Mouse (Mus musculus): ENCODE data around the gene Atp7a. TPM values are rescaled to one million over a fixed set of nuclear protein-coding genes. Genes with fewer than 3 reads are reported as not detected.
"Not testable (repeated sequence)": the region's sequence is repeated elsewhere in the genome, so short reads cannot be mapped to it uniquely, and the experiment has no call there.

Gene Atp7a
- polyA plus RNA-seq (2012; ENCODE audit: insufficient read depth, low replicate concordance), result 0.06 TPM in 1 of 2 replicates, not detected in the other

DNA sequence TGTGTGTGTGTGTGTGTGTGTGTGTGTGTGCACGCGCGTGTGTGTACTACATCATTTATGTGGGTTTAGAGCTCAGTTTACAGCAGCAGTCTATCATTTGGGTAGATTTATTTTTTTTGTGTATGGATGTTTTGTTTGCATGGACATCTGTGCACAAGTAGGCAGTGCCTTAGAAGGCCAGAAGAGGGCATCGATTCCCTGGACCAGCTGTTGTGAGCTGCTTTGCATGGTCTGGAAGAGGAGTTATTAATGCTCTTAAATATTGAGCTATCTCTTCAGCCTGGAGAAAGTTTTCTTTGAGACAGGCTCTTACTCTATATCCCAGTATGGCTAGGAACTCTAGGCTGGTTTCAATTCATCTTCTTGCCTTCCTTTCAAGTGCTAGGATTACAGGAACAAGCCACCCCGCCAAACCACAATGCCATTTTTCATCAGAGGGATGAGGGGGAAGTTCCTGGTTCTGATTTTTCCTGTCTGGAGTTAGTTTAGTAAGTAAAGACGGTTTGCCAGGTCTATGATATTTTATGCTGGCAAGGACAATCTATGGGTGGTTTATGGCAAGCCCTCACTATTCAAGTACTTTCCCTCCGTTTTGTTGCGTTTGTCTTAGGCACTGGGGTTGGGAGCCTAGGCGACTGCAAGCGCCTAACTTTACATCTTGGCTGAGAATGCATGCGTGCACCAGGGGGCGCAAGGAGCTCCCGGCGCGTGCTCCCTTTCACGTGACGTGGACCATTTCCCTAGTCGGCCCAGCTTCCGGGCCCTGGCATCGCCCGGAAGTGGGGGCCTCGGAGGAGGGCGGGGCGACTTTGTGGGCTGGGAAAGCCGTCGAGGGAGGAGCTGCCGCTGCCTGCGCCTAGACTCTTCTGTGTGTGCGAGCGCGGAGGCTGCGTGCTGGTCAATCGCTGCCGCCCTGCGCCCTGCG, at the start of gene Atp7a:
TSS of gene Atp7a (plus strand) at position 859 of the 925 bp plus-strand sequence.
- H3K27me3 ChIP-seq (replicated peaks), result peaks cover 2% of the 10 kb centered on the region
- peaks cover 16% of the 10 kb centered on the region; the same call in 1 of the 2 replicates for H3K4me1 ChIP-seq
- H3K36me3 ChIP-seq (replicated peaks; ENCODE audit: low read length), result peaks cover 13% of the 10 kb centered on the region
- no peaks in the 10 kb centered on the region for H3K9me3 ChIP-seq
- peak within 1 kb of the TSS; percentile 93 for H3K4me3 ChIP-seq (replicated peaks)
- TF ChIP-seq GATA1 (IDR thresholded peaks at IDR 0.05; ENCODE audit: borderline replicate concordance, low read length) (no peak), FLI1 (IDR thresholded peaks at IDR 0.05; ENCODE audit: low read length) (peak; percentile 75; the same call in 1 of the 2 replicates)

DNA sequence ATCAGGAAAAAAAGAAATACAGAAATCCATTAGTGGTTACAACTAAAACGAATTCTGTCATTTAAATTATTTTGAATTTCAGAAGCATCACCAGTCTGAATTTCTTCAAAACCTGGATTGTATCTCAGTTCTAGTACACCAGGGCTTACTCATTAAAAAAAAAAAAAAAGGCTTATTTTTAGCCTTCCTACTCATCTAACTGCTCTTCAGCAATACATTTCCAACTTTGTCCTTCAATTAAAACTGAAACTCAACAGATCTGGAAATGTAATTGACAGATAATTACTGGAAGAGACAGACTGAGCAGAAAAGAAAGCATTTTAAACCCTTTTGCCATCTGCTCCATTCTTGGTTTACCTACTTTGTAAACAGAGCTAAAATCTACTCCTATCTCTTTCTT, 25.5 kb upstream of the Atp7a start:
- H3K27me3 ChIP-seq (replicated peaks), result no peaks in the 10 kb centered on the region
- H3K4me3 ChIP-seq (replicated peaks), result no peak overlapping the region
- no peaks in the 10 kb centered on the region for H3K9me3 ChIP-seq
- peaks cover 65% of the 10 kb centered on the region for H3K36me3 ChIP-seq (replicated peaks; ENCODE audit: low read length)
- TF ChIP-seq GATA1 (IDR thresholded peaks at IDR 0.05; ENCODE audit: borderline replicate concordance, low read length) (no peak), FLI1 (IDR thresholded peaks at IDR 0.05; ENCODE audit: low read length) (no peak)
- peaks cover 22% of the 10 kb centered on the region; the same call in 1 of the 2 replicates for H3K4me1 ChIP-seq

DNA sequence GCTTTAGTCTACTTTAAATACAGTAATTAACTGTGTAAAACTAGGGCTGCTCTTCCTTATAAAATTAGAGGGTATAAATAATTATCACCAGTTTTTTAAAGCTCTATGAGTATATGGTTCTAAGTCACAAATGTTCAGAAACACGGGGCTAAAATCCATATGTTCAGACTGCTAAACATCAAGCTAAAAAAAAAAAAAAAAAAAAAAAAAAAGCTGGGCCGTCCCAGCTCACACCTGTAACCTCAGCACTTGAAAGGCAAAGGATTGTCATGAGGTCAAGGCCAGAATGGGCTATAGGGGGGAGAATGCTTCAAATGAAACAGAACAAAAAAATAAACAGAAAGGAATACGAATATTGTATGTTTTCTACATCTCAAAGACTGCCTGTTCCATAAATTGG, 16.3 kb upstream of the Atp7a start:
- Histone ChIP-seq H3K9me3 (no peaks in the 10 kb centered on the region), H3K36me3 (replicated peaks; ENCODE audit: low read length) (peaks cover 7% of the 10 kb centered on the region), H3K4me3 (replicated peaks) (peak overlapping the region; percentile 96), H3K4me1 (peaks cover 33% of the 10 kb centered on the region), H3K27me3 (replicated peaks) (peaks cover 6% of the 10 kb centered on the region)
- TF ChIP-seq GATA1 (IDR thresholded peaks at IDR 0.05; ENCODE audit: borderline replicate concordance, low read length) (no peak), FLI1 (IDR thresholded peaks at IDR 0.05; ENCODE audit: low read length) (no peak)

DNA sequence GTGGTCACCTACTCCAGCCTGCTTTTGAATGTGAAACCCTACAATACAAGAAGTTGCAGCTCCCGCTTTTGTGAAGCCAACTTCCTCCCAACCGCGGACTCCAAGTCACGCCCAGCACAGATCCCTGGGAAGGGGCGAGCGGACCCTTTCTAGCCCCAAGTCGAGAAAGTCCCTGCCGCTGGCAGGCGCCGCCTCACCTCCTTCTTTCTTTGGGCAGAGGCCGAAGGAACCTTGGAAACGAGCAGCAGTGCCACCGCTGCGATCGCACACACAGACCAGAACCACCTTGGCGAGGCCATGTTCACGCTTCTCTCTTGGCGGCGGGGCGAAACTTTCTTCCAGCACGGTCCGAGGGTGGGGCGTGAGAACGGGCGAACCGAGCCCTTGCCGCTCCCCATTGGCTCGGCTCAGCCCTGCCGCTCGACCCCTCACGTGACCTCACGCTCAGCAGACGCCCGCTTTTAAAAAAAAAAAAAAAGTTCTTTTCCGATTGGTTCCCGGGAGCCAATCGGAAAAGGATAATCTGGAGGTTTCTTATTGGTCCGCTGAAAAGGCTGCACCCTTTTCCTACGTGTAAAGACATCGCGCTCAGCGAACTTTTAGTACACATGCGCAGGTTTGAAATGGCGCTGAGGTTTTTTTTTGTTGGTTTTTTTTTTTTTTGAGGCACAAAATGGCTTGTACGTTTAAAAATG, 15.5 kb upstream of the Atp7a start, which contains the start of gene Magt1:
TSS of gene Magt1 (minus strand) at position 442 of the 695 bp plus-strand sequence.
- H3K4me1 ChIP-seq, result peaks cover 31% of the 10 kb centered on the region

DNA sequence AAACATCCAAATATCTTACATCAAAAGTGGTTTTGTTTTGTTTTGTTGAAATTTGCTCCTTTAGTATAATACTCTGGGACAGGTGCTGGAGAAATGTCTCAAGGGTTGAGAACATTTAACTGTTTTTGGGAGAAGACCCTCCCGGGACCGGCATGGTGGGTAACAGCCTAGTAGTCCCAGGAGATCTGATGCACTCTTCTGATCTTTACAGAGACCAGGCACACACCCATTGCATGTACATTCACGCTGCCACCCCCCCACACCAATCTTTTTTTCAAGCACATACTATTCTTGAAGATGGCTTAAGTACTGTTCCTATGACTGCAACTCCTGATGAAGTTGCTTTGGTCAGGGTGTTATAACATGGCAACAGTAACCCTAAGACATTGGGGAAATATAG, 14.5 kb upstream of the Atp7a start:
- peak overlapping the region; percentile 91 for H3K4me3 ChIP-seq (replicated peaks)
- peaks cover 7% of the 10 kb centered on the region for H3K27me3 ChIP-seq (replicated peaks)
- peaks cover 5% of the 10 kb centered on the region for H3K36me3 ChIP-seq (replicated peaks; ENCODE audit: low read length)
- no peaks in the 10 kb centered on the region for H3K9me3 ChIP-seq
- TF ChIP-seq FLI1 (IDR thresholded peaks at IDR 0.05; ENCODE audit: low read length) (no peak), GATA1 (IDR thresholded peaks at IDR 0.05; ENCODE audit: borderline replicate concordance, low read length) (no peak)
- H3K4me1 ChIP-seq, result peaks cover 31% of the 10 kb centered on the region

More for the DNA sequence above, 15.5 kb upstream of the Atp7a start, which contains the start of gene Magt1:
- Histone ChIP-seq H3K36me3 (replicated peaks; ENCODE audit: low read length) (peaks cover 3% of the 10 kb centered on the region), H3K4me3 (replicated peaks) (peak within 1 kb of the TSS; percentile 96), H3K9me3 (no peaks in the 10 kb centered on the region), H3K27me3 (replicated peaks) (peaks cover 7% of the 10 kb centered on the region)
- TF ChIP-seq GATA1 (IDR thresholded peaks at IDR 0.05; ENCODE audit: borderline replicate concordance, low read length) (no peak), FLI1 (IDR thresholded peaks at IDR 0.05; ENCODE audit: low read length) (no peak)

DNA sequence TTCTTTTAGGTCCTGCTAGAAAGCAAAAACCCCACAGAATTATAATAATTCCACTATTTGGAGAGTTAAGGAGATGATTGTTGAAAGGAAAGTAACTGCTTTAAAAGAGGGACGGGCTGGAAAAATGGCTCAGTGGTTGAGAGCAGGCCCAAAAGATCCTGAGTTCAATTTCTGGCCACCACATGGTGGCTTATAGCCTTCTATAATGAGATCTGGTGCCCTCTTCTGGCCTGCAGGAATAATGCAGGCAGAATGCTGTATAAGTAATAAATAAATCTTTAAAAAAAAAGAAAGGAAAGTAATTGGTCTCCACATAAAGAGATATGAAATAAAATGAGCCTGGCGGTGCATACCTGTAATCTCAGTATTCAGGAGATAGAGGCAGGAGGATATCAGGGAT, 13.9 kb upstream of the Atp7a start:
- Histone ChIP-seq H3K4me1 (peaks cover 31% of the 10 kb centered on the region), H3K9me3 (no peaks in the 10 kb centered on the region), H3K36me3 (replicated peaks; ENCODE audit: low read length) (peaks cover 5% of the 10 kb centered on the region), H3K4me3 (replicated peaks) (no peak overlapping the region), H3K27me3 (replicated peaks) (peaks cover 7% of the 10 kb centered on the region)
- TF ChIP-seq GATA1 (IDR thresholded peaks at IDR 0.05; ENCODE audit: borderline replicate concordance, low read length), result no peak
- TF ChIP-seq FLI1 (IDR thresholded peaks at IDR 0.05; ENCODE audit: low read length), result no peak

DNA sequence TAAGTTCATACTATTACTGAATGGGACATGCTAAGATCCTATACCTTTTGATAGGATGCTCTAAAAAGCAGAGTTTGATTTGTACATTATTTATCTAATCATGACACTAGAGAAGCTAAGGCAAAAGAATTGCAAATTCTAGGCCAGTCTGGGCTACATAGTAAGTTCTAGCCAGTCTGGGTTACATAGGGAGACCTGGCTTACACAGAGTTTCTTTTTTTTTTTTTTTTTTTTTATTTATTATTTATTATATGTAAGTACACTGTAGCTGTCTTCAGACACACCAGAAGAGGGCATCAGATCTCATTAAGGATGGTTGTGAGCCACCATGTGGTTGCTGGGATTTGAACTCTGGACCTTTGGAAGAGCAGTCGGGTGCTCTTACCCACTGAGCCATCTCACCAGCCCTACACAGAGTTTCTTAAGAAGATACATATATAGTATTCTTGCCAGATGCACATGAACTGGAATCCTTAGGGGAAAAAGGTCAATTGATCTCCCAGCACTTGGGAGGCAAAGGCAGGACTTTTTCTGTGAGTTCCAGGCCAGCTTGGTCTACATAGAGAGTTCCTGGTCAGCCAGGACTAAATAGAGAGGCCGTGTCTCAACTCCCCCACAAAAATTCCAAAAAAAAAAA, 12.2 kb upstream of the Atp7a start:
- peak overlapping the region; percentile 94 for H3K4me3 ChIP-seq (replicated peaks)
- H3K27me3 ChIP-seq (replicated peaks); H3K9me3 ChIP-seq: not testable (repeated sequence)
- H3K4me1 ChIP-seq, result peaks cover 20% of the 10 kb centered on the region; the same call in 1 of the 2 replicates
- peaks cover 17% of the 10 kb centered on the region for H3K36me3 ChIP-seq (replicated peaks; ENCODE audit: low read length)

DNA sequence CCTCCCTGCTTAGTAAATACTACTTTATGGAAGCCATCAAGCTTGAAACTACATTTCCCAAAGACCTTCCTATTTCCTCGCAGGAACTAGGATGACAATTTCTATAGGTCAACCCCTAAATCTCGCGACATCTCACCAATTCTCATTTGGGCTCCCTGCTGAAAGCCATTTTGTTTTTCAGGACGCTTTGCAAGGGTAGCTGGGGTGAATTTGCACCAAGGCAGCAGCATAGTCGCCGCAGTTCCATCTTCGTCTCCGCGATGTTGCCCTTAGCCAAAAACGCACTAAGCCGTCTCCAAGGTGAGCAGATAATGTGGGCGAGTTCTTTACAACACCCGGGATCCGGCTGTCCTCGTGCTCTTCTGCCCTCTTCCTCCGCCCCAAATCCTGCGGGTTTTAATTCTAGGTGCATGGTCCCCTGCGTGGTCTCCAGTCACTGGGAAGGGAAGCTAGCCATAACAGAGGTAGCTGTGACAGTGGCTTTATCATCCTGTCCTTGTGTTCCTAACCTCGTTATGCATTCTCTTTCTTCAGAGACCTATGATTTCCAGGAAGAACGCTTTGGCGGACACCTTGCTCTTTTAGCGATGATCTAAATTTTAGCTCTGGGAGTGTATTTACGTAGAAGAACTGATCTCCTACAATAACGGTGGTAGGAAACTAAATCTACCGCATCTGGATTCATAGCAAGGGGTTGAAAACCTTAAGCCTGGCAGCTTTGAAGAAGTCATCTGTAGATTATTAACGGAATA, 11.3 kb upstream of the Atp7a start, which contains the start of gene Cox7b:
TSS of gene Cox7b (plus strand) at position 130 of the 752 bp plus-strand sequence.
- Histone ChIP-seq H3K4me3 (replicated peaks) (peak within 1 kb of the TSS; percentile 94), H3K9me3 (no peaks in the 10 kb centered on the region), H3K36me3 (replicated peaks; ENCODE audit: low read length) (peaks cover 25% of the 10 kb centered on the region), H3K4me1 (peaks cover 18% of the 10 kb centered on the region; the same call in 1 of the 2 replicates), H3K27me3 (replicated peaks) (peaks cover 7% of the 10 kb centered on the region)
- no peak for TF ChIP-seq FLI1 (IDR thresholded peaks at IDR 0.05; ENCODE audit: low read length)

DNA sequence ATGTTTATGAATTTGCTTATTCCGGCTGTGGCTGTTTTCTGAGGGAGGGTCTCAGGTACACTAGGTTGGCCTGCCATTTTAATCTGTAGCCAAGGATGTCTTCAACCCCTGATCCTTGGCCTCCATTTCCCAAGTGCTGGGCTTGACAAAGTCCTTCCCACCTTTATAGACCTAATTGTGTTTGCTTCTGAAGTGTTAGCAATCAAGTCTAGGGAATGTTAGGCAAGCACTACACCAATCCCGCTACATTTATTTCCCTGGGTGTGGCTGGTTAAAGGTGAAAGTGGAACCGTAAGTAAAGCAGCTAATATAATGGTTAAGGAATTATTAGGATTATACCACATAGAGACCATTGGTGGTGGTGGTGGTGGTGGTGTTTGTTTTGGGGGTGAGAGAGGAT, 10.0 kb upstream of the Atp7a start:
- Histone ChIP-seq H3K4me1 (peaks cover 18% of the 10 kb centered on the region; the same call in 1 of the 2 replicates), H3K9me3 (no peaks in the 10 kb centered on the region), H3K27me3 (replicated peaks) (peaks cover 4% of the 10 kb centered on the region), H3K4me3 (replicated peaks) (peak overlapping the region; percentile 64), H3K36me3 (replicated peaks; ENCODE audit: low read length) (peaks cover 39% of the 10 kb centered on the region)
- TF ChIP-seq FLI1 (IDR thresholded peaks at IDR 0.05; ENCODE audit: low read length) (no peak), GATA1 (IDR thresholded peaks at IDR 0.05; ENCODE audit: borderline replicate concordance, low read length) (no peak)
